Mouse (Mus musculus) kidney, adult 2 months (tissue): ENCODE measurements around the gene Nmnat3. TPM values are rescaled to one million over a fixed set of nuclear protein-coding genes. Genes with fewer than 3 reads are reported as not detected.

ENCODE experiments used
- DNase-seq: peaks from one replicate; pipeline ENCODE4 v3.0.0; 2021
- H3K27ac ChIP-seq: fragments of 200-500 bp; 2 replicates; pipeline ENCODE4 v1.5.1; 2012; ENCODE audit warnings: low read depth, low read length, control low read depth, inconsistent platforms; ENCODE audit not compliant: insufficient read depth
- H3K27me3 ChIP-seq: fragments of 200-500 bp; replicated peaks from 2 replicates; pipeline ENCODE4 v1.6.1; 2012; ENCODE audit warnings: mild to moderate bottlenecking, moderate library complexity, low read length, inconsistent platforms; ENCODE audit not compliant: control insufficient read depth, insufficient read depth
- H3K36me3 ChIP-seq: fragments of 200-500 bp; 2 replicates; pipeline ENCODE4 v1.6.1; 2012; ENCODE audit warnings: mild to moderate bottlenecking, moderate library complexity, low read length, inconsistent platforms; ENCODE audit not compliant: control insufficient read depth, insufficient read depth
- H3K4me1 ChIP-seq: fragments of 200-500 bp; 2 replicates; pipeline ENCODE4 v1.6.1; 2011; ENCODE audit warnings: low read length; ENCODE audit not compliant: control insufficient read depth, insufficient read depth
- H3K4me3 ChIP-seq: fragments of 200-500 bp; 2 replicates; pipeline ENCODE4 v1.5.1; 2011; ENCODE audit warnings: mild to moderate bottlenecking, low read depth, low read length, control low read depth; ENCODE audit not compliant: insufficient read depth
- CTCF ChIP-seq: fragments of 200-500 bp; conservative IDR thresholded peaks from 2 replicates; pipeline ENCODE4 v1.5.1; 2011; ENCODE audit warnings: low read depth, mild to moderate bottlenecking, control low read depth, low read length, moderate library complexity, mixed read lengths; ENCODE audit not compliant: insufficient read depth, insufficient read length
- POLR2A ChIP-seq: fragments of 200-500 bp; IDR thresholded peaks from one replicate; pipeline ENCODE4 v1.6.1; 2011; ENCODE audit warnings: low read depth, low read length, control low read depth
- WGBS: fragments of 180-500 bp; shearing (Covaris S2); methylation state at CpG from one replicate; pipeline ENCODE4 v1.1.7; 2018; 5-methylcytosine and 5-hydroxymethylcytosine counted together
- polyA plus RNA-seq: library from polyadenylated mRNA; depleted of rRNA; stranded (reverse); fragments of >200 nt; gene quantifications from 2 replicates; pipeline ENCODE4 v1.2.3, GENCODE M21; 2012; rRNA removed

The Nmnat3 gene
- polyA plus RNA-seq, 1 experiment = 27.7 TPM

- H3K36me3 ChIP-seq = no peaks in the 10 kb centered on the region
- no peak overlapping the region for H3K27ac ChIP-seq
- 84% methylated on average over 3 of the region's 3 CpGs for WGBS
- no peak overlapping the region for H3K4me3 ChIP-seq
- H3K27me3 ChIP-seq = no peaks in the 10 kb centered on the region
- H3K4me1 ChIP-seq = no peaks in the 10 kb centered on the region
- no peak for DNase-seq
- TF ChIP-seq POLR2A = no peak
- no peak for TF ChIP-seq CTCF
Measured at GRCm38 (mm10) chr9:98439091-98439490, 151.9 kb downstream of the Nmnat3 start.

GRCm38 (mm10) chr9:98442638-98443037 is 155.4 kb downstream of the Nmnat3 start:
- no peaks in the 10 kb centered on the region for H3K27me3 ChIP-seq
- 49% methylated on average over 5 of the region's 5 CpGs for WGBS
- peak; percentile 35 for DNase-seq

GRCm38 (mm10) chr9:98445359-98446149 is 158.3 kb downstream of the Nmnat3 start:
- no peaks in the 10 kb centered on the region for H3K36me3 ChIP-seq
- TF ChIP-seq POLR2A (no peak), CTCF (no peak)
- no peak overlapping the region for H3K27ac ChIP-seq

More at GRCm38 (mm10) chr9:98442638-98443037, 155.4 kb downstream of the Nmnat3 start:
- peak; percentile 75 for TF ChIP-seq CTCF
- no peak for TF ChIP-seq POLR2A
- Histone ChIP-seq H3K4me1 (no peaks in the 10 kb centered on the region), H3K4me3 (no peak overlapping the region), H3K27ac (no peak overlapping the region), H3K36me3 (no peaks in the 10 kb centered on the region)

GRCm38 (mm10) chr9:98450976-98451375 is 163.7 kb downstream of the Nmnat3 start:
- no peaks in the 10 kb centered on the region for H3K27me3 ChIP-seq
- H3K27ac ChIP-seq = no peak overlapping the region
- H3K4me3 ChIP-seq = no peak overlapping the region
- H3K36me3 ChIP-seq = no peaks in the 10 kb centered on the region
- H3K4me1 ChIP-seq = no peaks in the 10 kb centered on the region
- 74% methylated on average over 1 of the region's 1 CpGs for WGBS
- no peak for TF ChIP-seq CTCF
- no peak for TF ChIP-seq POLR2A
- DNase-seq = no peak

More at GRCm38 (mm10) chr9:98445359-98446149, 158.3 kb downstream of the Nmnat3 start:
- no peak overlapping the region for H3K4me3 ChIP-seq
- no peaks in the 10 kb centered on the region for H3K27me3 ChIP-seq
- WGBS = 69% methylated on average over 9 of the region's 9 CpGs
- no peak for DNase-seq
- H3K4me1 ChIP-seq = no peaks in the 10 kb centered on the region

GRCm38 (mm10) chr9:98466709-98467108 is 179.5 kb downstream of the Nmnat3 start:
- Histone ChIP-seq H3K4me3 (no peak overlapping the region), H3K4me1 (no peaks in the 10 kb centered on the region), H3K27me3 (no peaks in the 10 kb centered on the region), H3K27ac (no peak overlapping the region), H3K36me3 (no peaks in the 10 kb centered on the region)
- DNase-seq = no peak
- WGBS = 38% methylated on average over 2 of the region's 2 CpGs
- no peak for TF ChIP-seq POLR2A
- no peak for TF ChIP-seq CTCF

Other genes with a start within 250 kb of the Nmnat3 start
- 6.4 and 6.7 TPM in 2 replicates for gene Rbp1, start 135.5 kb downstream of the Nmnat3 start, polyA plus RNA-seq
- not detected in 2 replicates for gene Rbp2, start 198.7 kb downstream of the Nmnat3 start, polyA plus RNA-seq